Mouse (Mus musculus) liver, adult 2 months (tissue): ENCODE results near the gene Tcirg1.

ENCODE experiments used
- CTCF ChIP-seq: fragments of 200-500 bp; IDR thresholded peaks from 2 replicates; pipeline ENCODE4 v1.5.1; 2011; ENCODE audit warnings: low read depth, low read length, control low read depth
- POLR2A ChIP-seq: fragments of 200-500 bp; IDR thresholded peaks from 2 replicates; pipeline ENCODE4 v1.6.1; 2011; ENCODE audit warnings: low read length, control low read depth; ENCODE audit not compliant: insufficient read depth; ENCODE audit errors: extremely low read depth

- TF ChIP-seq POLR2A, result no peak
- no peak for TF ChIP-seq CTCF
Observed at GRCm38 (mm10) chr19:3894294-3894693, 12.6 kb downstream of the Tcirg1 start.
